Mouse (Mus musculus): ENCODE measurements at regions not wholly inside any gene's neighbourhood (a gene's known extent, or its start where the extent isn't known, plus 50 kb on each side); places are given as distances from the start of the nearest gene placed in this dataset.

DNA sequence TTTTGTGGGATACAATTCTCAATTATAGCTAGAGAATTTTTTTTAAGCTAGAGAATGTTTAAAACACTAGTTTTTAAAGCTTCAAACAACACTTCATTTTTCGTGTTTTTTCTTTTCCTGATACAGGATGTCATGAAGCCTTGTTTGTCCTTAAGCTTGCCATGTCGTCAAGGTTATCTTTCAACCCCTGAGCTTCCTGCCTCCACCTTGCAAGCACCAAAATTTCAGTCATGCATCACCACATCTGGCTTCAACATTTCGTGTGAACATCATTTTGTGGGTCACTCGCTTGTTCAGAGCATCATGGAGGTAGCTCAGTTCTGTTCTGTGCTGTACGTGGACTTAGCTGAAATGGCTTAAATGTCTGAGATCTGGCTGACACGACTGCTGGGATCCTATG, 96.6 kb downstream of the Rgs2 start:
- TF ChIP-seq CTCF (IDR thresholded peaks at IDR 0.05; ENCODE audit: extremely low read depth, insufficient read length, insufficient replicate concordance, low read depth, low read length) (no peak), POLR2A (IDR thresholded peaks at IDR 0.05; ENCODE audit: low read depth, low read length) (no peak)

Measured in small intestine, adult 2 months (tissue).